Mouse (Mus musculus) intestine, postnatal 0 days (tissue): ENCODE measurements around the gene B4galnt4. TPM values are rescaled to one million over a fixed set of nuclear protein-coding genes. Genes with fewer than 3 reads are reported as not detected.

Source experiments
- ATAC-seq: fragments of 200-750 bp; cut with Nextera tagmentation; 2 replicates; pipeline ENCODE4 v1.8.0; 2017; ENCODE audit warnings: mild to moderate bottlenecking, moderate TSS enrichment, moderate library complexity
- H3K27ac ChIP-seq: fragments of 300-500 bp; sonication (generic); 2 replicates; pipeline ENCODE4 v1.5.1; 2014; ENCODE audit warnings: mild to moderate bottlenecking, low read depth, low read length, moderate library complexity
- H3K27me3 ChIP-seq: fragments of 300-500 bp; sonication (generic); replicated peaks from 2 replicates; pipeline ENCODE4 v1.6.1; 2014; ENCODE audit warnings: low read length, mixed read lengths; ENCODE audit not compliant: control insufficient read depth, insufficient read depth
- H3K36me3 ChIP-seq: fragments of 300-500 bp; sonication (generic); 2 replicates; pipeline ENCODE4 v1.6.1; 2014; ENCODE audit warnings: mild to moderate bottlenecking, moderate library complexity; ENCODE audit not compliant: control insufficient read depth, insufficient read depth
- H3K4me1 ChIP-seq: fragments of 300-500 bp; sonication (generic); replicated peaks from 2 replicates; pipeline ENCODE4 v1.6.1; 2014; ENCODE audit warnings: antibody characterized with exemption, low read length, mixed read lengths; ENCODE audit not compliant: control insufficient read depth, insufficient read depth
- H3K4me2 ChIP-seq: fragments of 300-500 bp; sonication (generic); replicated peaks from 2 replicates; pipeline ENCODE4 v1.6.1; 2014; ENCODE audit warnings: low read depth, mild to moderate bottlenecking, moderate library complexity
- H3K4me3 ChIP-seq: fragments of 300-500 bp; sonication (generic); 2 replicates; pipeline ENCODE4 v1.5.1; 2014; ENCODE audit warnings: low read depth, low read length
- H3K9ac ChIP-seq: fragments of 300-500 bp; sonication (generic); 2 replicates; pipeline ENCODE4 v1.6.1; 2014; ENCODE audit warnings: mild to moderate bottlenecking, low read depth, low read length
- H3K9me3 ChIP-seq: fragments of 300-500 bp; sonication (generic); 2 replicates; pipeline ENCODE4 v1.6.1; 2016; ENCODE audit warnings: mixed run types; ENCODE audit not compliant: control insufficient read depth
- CTCF ChIP-seq: sonication (generic); IDR thresholded peaks from 2 replicates; pipeline ENCODE4 v1.5.1; 2016; ENCODE audit warnings: low read depth, mild to moderate bottlenecking, control low read depth, antibody characterized with exemption, moderate library complexity
- WGBS: fragments of 180-500 bp; shearing (Covaris S2); extraction: QIAGEN DNeasy Blood & Tissue Kit; methylation state at CpG from one replicate; pipeline ENCODE4 v1.1.7; 2014; 5-methylcytosine and 5-hydroxymethylcytosine counted together
- polyA plus RNA-seq: library from polyadenylated mRNA; unstranded; fragments of >200 nt; fragmentation: Nextera tagmentation; extraction: Ambion mirVana; gene quantifications from 2 replicates; pipeline ENCODE4 v1.2.1, GENCODE M21; 2015

The B4galnt4 gene
- polyA plus RNA-seq, 1 experiment from 2014 or later = 1.9 TPM

- Histone ChIP-seq H3K4me1 (peaks cover 6% of the 10 kb centered on the region; the same call in 1 of the 2 replicates), H3K9me3 (no peaks in the 10 kb centered on the region), H3K27me3 (peaks cover 8% of the 10 kb centered on the region; the same call in 1 of the 2 replicates), H3K27ac (no peak overlapping the region), H3K4me3 (no peak overlapping the region), H3K36me3 (no peaks in the 10 kb centered on the region), H3K4me2 (no peak overlapping the region), H3K9ac (no peak overlapping the region)
- no peak for ATAC-seq
- WGBS = 80% methylated on average over 6 of the region's 6 CpGs
- no peak for TF ChIP-seq CTCF
Measured at GRCm38 (mm10) chr7:141056976-141057375, 3.9 kb upstream of the B4galnt4 start.

- H3K27ac ChIP-seq = no peak overlapping the region
- H3K9ac ChIP-seq = no peak overlapping the region
- H3K27me3 ChIP-seq = peaks cover 8% of the 10 kb centered on the region; the same call in 1 of the 2 replicates
- 96% methylated on average over 1 of the region's 1 CpGs for WGBS
- no peak overlapping the region for H3K4me2 ChIP-seq
- H3K36me3 ChIP-seq = no peaks in the 10 kb centered on the region
- H3K9me3 ChIP-seq = no peaks in the 10 kb centered on the region
- ATAC-seq = no peak
- no peak overlapping the region for H3K4me3 ChIP-seq
- no peak for TF ChIP-seq CTCF
- H3K4me1 ChIP-seq = peaks cover 6% of the 10 kb centered on the region; the same call in 1 of the 2 replicates
Measured at GRCm38 (mm10) chr7:141057541-141057940, 3.4 kb upstream of the B4galnt4 start.

DNA sequence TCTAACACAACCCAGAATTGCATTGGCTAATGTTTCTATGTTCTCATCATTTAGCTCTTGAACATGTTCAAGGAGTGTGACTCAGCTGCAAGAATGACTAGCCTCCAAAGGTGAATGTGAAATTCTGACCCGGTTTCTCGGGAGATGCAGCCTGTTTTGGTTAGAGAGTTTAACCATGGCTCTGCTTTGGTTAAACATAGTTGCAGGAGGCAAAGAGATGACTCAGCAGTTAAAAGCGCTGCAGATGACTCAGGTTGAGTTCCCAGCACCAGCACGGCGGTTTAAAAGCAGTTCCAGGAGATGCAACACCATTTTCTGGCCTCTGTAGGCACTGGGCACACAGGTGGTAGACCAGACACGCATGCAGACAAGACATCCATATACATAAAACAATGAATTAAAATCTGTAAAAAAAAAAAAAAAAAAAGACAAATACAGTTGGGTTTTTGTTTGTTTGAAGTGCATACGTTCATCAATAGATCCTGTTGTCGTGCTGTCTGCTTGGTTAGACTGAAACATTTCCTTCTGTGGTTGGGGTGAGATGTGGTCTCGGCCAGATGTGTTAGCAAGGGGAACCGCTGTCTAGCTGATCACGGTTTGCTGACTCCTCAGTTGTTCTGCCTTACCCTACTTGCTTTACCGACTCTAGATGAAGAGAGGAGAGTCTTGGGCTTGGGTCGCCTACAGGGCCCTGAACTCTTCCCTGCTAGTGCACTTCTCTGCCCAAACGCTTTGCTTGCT, 2.1 kb upstream of the B4galnt4 start:
- H3K4me1 ChIP-seq = peaks cover 6% of the 10 kb centered on the region; the same call in 1 of the 2 replicates
- no peak overlapping the region for H3K4me3 ChIP-seq
- peaks cover 8% of the 10 kb centered on the region; the same call in 1 of the 2 replicates for H3K27me3 ChIP-seq
- TF ChIP-seq CTCF = no peak
- H3K27ac ChIP-seq = no peak overlapping the region
- H3K9ac ChIP-seq = no peak overlapping the region
- ATAC-seq = no peak
- H3K9me3 ChIP-seq = no peaks in the 10 kb centered on the region
- no peak overlapping the region for H3K4me2 ChIP-seq
- WGBS = 86% methylated on average over 14 of the region's 14 CpGs
- H3K36me3 ChIP-seq = no peaks in the 10 kb centered on the region

GRCm38 (mm10) chr7:141059929-141060328, 975 bp upstream of the B4galnt4 start:
- H3K9me3 ChIP-seq = no peaks in the 10 kb centered on the region
- 58% methylated on average over 2 of the region's 2 CpGs for WGBS
- peak overlapping the region; percentile 97 for H3K4me2 ChIP-seq
- peaks cover 8% of the 10 kb centered on the region; the same call in 1 of the 2 replicates for H3K27me3 ChIP-seq
- no peak for TF ChIP-seq CTCF
- no peak overlapping the region for H3K9ac ChIP-seq
- H3K36me3 ChIP-seq = 0 out of 2 replicates have a peak, but pooled peaks cover under 1% of the 10 kb centered on the region
- no peak overlapping the region for H3K4me3 ChIP-seq
- no peak overlapping the region; the same call in 1 of the 2 replicates for H3K27ac ChIP-seq
- H3K4me1 ChIP-seq = peaks cover 6% of the 10 kb centered on the region; the same call in 1 of the 2 replicates
- no peak for ATAC-seq

GRCm38 (mm10) chr7:141061269-141061692, 377 bp downstream of the B4galnt4 start:
- 3% methylated on average over 35 of the region's 37 CpGs for WGBS

DNA sequence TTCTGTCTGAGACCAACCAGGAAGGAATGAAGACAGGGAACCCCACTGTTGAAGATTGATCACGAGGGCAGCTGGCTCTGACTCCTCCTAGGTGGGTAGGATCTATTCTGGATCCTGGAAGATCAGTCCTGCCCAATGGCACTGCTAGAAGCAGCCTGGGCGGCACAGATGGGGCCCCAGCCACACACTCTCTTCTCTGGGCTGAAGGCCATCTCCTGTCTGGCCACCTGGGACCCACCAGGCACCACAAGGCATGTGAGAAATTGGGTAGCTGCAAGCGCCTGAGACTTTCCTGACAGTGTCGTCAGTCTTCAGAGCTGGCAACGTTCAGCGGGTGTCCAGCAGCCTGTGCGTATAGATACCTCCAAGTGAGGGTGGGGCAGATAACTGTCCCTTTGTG, 1.6 kb downstream of the B4galnt4 start:
- no peaks in the 10 kb centered on the region for H3K9me3 ChIP-seq
- no peak for ATAC-seq
- no peak for TF ChIP-seq CTCF

More at GRCm38 (mm10) chr7:141061269-141061692, 377 bp downstream of the B4galnt4 start:
- Histone ChIP-seq H3K4me1 (peaks cover 6% of the 10 kb centered on the region; the same call in 1 of the 2 replicates), H3K27me3 (peaks cover 8% of the 10 kb centered on the region; the same call in 1 of the 2 replicates), H3K9me3 (no peaks in the 10 kb centered on the region), H3K27ac (no peak overlapping the region), H3K4me3 (peak overlapping the region; percentile 52), H3K4me2 (peak overlapping the region; percentile 97), H3K36me3 (0 out of 2 replicates have a peak, but pooled peaks cover 4% of the 10 kb centered on the region), H3K9ac (peak overlapping the region; percentile 55; the same call in 1 of the 2 replicates)
- no peak; the same call in 1 of the 2 replicates for ATAC-seq
- no peak for TF ChIP-seq CTCF

More for the DNA sequence above, 1.6 kb downstream of the B4galnt4 start:
- peaks cover 8% of the 10 kb centered on the region; the same call in 1 of the 2 replicates for H3K27me3 ChIP-seq
- no peak overlapping the region for H3K9ac ChIP-seq
- H3K27ac ChIP-seq = no peak overlapping the region
- WGBS = 63% methylated on average over 7 of the region's 7 CpGs
- no peak overlapping the region for H3K4me2 ChIP-seq
- peaks cover 6% of the 10 kb centered on the region; the same call in 1 of the 2 replicates for H3K4me1 ChIP-seq
- H3K4me3 ChIP-seq = no peak overlapping the region
- H3K36me3 ChIP-seq = 0 out of 2 replicates have a peak, but pooled peaks cover 4% of the 10 kb centered on the region
